Mouse (Mus musculus): ENCODE measurements around the gene Gm20547. TPM values are rescaled to one million over a fixed set of nuclear protein-coding genes. Genes with fewer than 3 reads are reported as not detected.

Gene Gm20547
- total RNA-seq, 2 experiments from 2014 or later, result not detected

DNA sequence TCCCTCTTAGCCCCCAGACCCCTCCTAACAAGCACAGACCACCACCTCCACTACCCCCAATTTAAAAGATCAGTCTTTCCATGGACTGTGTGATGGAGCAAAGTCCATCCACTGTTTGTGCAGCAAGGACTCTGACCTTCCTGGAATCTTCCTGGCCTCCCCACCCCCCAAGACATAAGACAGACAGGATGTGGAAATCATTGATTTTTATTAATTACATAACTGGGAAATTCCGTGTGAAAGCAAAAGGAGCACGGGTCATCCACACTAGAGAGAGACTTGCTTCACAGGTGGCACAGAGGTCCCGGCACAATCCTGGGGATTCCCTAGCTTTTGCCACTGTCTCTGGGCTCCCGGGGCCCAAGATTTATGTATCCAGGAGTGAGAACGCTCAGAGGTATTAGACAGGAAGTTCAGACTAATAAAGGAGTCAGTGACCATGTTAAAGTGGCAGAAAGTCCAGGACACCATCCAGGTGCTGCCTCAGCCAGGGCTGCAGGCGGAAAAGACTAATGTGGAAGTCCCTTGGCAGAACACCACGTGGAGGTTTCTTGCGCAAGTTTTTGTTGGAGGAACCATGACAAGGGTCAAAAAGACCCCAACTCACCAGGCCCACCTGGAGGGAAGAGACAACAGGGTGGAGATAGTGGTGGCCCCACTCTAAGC is 19.3 kb downstream of the Gm20547 start, which contains the start of gene Cfb:
Cfb (minus strand) TSS at position 103 of the 666 bp plus-strand sequence.
- intact Hi-C loops (cut with DNase I), result no loop called here
- no peak for DNase-seq (ENCODE audit: extremely low spot score in 1 of 2, low spot score in 2 of 2)

DNA sequence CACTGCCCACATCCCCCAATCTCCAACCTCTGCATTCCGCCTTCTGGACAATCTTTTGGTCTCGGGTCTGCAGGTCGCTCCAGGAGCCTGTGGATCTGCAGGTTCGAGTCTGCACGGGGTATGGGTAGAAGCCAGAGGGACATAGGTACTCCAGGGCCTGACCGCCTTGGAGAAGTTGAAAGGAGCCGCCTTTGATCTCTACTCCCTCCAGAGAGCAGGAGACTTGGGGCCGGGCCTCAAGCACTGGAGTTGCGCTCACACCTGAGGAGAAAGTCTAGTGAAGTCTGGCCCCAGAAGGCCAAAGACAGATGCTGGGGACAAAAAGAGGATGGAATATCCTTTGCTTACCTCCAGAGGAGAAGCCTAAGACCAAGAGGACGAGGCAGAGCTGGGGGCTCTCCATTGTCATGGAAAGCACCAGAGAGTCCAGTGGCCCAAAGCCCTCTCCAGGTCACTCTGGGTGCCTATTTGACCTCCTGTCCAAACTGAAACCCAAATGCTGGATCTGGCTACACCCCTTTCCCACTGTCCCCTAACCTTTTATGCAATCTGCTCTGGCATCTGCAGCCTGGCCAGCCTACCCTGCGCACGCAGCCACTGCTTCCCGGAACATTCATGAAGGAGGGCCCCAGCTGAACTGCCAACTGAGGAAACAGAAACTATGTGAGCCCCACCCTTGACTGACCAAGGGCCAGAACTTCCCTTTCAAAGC is 20.0 kb downstream of the Gm20547 start:
- intact Hi-C loops (cut with DNase I), result no loop called here

DNA sequence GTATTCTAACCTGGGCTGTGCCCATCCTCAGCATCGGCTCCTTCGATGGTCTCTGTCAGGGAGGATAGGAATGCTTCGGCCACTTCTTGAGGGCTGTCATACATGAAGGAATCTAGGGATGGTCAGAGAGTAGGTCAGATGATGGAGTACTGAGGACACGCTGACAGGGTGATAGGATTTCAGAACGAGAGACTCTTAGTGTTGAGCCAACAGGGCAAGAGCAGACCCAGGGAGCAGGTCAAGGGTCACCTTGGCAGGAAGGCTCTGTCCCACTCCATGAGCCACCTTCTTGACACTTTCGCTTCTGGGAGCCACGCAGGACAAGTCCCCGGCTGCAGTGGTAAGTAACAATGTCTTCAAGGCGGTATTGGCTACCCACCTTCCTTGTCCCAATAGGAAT is 21.3 kb downstream of the Gm20547 start:
- DNase-seq (ENCODE audit: extremely low spot score in 1 of 2, low spot score in 2 of 2), result no peak
- intact Hi-C loops (cut with DNase I), result no loop called here

More for the DNA sequence above, 20.0 kb downstream of the Gm20547 start:
- DNase-seq (ENCODE audit: extremely low spot score in 1 of 2, low spot score in 2 of 2), result no peak

DNA sequence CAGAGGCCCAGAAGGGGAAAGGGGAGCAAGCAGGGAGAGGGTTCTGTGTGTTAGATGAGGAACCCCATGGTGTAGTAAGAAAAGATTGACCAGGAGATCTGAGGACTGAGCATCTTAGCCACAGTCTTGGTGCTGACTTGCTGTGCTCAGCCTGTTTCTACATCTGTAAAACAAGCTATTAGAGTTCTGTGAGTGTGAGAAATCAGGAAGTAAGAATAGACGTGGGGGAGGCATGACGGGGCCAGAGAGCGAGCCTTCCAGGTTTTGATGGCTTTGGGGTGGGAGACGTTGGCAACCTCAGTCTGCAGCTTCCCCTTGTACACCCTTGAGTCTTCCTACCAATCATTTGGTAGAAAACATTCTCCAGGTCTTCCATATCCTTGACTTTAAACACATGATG is 23.2 kb downstream of the Gm20547 start:
- DNase-seq (ENCODE audit: extremely low spot score in 1 of 2, low spot score in 2 of 2), result no peak
- intact Hi-C loops (cut with DNase I), result loop anchor here (5.0 kb wide), 2 partner anchors 34 to 89 kb away; no protein-coding TSS in a partner anchor

DNA sequence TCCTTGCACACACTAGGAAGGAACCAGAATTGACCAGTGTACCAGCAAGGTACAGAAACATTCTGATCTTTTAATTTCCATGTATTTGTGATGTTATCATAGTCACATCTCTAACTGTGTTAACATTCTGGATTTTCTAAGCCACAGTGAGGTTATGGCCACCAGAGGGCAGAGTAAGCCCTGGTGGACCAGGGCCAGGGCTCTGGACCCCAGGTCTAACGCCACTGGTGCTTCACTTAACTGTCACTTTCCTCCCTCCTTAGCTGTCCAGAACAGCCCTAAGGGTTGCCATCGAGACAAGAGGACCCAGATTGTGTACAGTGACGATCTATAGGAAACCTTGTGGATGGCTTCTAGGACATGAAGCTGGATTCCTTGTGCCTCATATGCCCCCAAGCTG is 26.0 kb downstream of the Gm20547 start:
- DNase-seq (ENCODE audit: extremely low spot score in 1 of 2, low spot score in 2 of 2), result no peak
- intact Hi-C loops (cut with DNase I), result loop anchor here (5.0 kb wide), 2 partner anchors 36 to 91 kb away; no protein-coding TSS in a partner anchor

DNA sequence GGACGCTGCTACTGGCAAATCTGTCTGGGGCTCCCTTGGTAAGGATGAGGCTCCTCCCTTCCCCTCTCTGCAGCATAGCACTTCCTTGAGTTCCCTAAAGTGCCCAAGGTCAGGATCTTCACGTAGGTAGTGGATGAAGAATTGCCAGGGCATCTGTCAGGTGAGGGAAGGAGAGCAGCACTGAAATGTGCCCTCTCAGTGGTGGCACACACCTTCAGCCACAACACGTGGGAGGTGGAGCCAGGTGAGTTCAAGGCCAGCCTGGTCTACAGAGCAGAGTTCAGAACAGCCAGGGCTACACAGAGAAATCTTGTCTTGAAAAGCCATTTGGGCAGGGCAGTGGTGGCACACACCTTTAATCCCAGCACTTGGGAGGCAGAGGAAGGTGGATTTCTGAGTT is 27.1 kb downstream of the Gm20547 start:
- intact Hi-C loops (cut with DNase I), result loop anchor here (5.0 kb wide), 2 partner anchors 38 to 93 kb away; no protein-coding TSS in a partner anchor
- DNase-seq (ENCODE audit: extremely low spot score in 1 of 2, low spot score in 2 of 2), result no peak

DNA sequence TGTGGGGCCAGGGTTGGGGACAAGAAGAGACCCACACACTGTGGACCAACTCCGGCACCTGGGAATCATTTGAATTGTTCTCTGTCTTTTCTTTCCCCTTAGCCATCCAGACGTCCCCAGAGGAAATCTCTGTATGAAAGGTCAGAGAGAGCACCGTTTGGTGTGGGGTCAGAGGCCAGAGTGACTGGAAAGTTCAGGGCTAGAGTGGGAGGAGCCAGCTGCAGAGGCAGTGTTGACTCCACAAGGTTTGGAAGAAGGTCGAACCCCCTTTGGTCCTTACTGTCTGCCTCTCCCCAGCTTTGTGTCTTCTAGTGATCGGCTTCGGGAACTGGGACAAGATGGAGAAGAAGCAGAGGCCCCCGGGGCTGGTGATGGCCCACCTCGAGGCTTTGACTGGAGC is 28.3 kb downstream of the Gm20547 start:
- no peak for DNase-seq (ENCODE audit: extremely low spot score in 1 of 2, low spot score in 2 of 2)
- intact Hi-C loops (cut with DNase I), result no loop called here

DNA sequence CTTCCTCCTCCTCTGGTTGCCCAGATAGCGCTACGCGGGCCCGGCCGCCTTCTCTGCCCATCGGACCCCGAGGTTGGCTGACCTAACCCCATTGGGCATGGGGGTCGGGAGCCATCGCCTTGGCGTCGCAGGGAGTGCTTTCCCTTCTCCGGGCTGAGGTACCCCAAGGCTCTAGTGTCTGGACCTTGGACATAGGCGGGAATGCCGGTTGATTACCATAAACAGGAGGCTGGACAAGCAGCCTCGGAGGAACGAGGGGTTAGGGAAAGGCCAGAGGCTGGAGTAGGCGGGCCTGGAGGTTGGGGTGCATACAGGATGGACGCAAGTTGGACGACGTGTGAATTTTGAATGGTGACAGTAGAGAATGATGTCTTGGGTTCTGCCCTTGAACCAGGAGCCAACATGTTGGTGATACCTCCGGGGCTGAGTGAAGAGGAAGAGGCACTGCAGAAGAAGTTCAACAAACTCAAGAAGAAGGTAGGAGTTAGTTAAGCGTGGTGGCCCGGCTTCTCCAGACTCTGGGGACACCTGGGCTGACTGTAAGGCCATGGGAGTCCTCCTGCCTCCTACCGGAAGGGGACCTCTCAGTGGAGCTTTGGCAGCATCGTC is 31.2 kb downstream of the Gm20547 start:
- DNase-seq (ENCODE audit: extremely low spot score in 1 of 2, low spot score in 2 of 2), result no peak
- intact Hi-C loops (cut with DNase I), result no loop called here

DNA sequence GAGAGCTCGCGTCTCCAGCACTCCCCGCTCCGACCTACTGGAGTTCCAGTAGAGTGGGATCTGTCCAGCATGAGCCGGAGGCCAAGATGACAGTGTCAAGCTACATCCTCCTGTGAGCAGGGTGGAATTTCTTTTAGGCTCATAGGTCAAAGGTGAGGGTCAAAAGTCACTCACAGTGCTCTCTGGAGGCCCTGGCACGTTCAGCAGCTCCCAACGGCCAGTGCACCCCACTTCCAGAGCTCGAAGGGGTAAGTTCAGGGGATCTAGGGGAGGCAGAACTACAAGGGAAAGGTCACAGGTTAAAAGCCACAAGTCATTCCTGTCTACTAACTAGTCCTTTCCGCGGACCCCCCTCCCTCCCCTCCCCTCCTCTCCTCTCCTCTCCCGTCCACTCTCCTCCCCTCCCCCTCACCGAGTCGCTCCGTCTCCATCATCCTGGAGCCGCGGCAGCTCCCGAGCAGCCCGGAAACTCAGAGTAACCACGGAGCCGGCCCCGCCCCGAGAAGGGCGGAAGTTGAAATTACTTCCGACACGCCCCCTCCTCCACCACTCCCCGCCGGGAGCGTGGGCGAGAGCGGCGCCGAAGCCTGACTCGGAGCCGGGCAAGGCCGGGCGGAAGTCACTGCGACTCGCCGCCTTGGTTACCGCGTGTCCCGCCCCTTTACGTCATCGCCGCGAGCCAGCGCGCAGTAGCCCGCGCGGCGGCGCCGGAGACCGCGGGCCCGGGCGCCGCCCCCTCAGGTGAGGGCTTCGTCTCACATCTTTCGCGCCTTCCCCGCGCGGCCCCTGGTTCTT is 31.9 kb downstream of the Gm20547 start, which contains the start of the genes Skiv2l and Nelfe:
Skiv2l (minus strand) TSS at position 489 of the 795 bp plus-strand sequence.
Nelfe (plus strand) TSS at position 670 of the 795 bp plus-strand sequence.
- intact Hi-C loops (cut with DNase I), result no loop called here
- DNase-seq (ENCODE audit: extremely low spot score in 1 of 2, low spot score in 2 of 2), result peak; percentile 96 to 99

DNA sequence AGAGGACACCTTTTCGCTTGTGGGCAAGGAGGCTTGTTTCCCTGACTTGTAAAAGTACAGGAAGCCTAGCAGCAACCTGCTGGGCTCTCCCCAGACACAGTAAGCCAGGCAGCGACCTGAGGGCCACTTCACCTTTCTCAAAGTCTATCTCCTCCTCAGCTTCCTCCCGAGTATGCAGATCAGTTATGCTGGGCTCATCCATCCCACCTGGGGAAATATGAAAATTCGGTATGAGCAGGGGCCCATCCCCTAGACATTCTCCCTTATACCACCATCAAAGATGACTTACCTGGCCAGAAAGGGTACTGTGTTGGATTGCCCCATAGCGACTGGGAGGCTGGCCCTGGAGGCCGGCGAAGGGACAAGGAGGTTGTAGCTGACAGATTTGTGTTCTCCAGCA is 34.2 kb downstream of the Gm20547 start:
- peak in 1 of 2 experiments; percentile 11 for DNase-seq (ENCODE audit: extremely low spot score in 1 of 2, low spot score in 2 of 2)
- intact Hi-C loops (cut with DNase I), result no loop called here

DNA sequence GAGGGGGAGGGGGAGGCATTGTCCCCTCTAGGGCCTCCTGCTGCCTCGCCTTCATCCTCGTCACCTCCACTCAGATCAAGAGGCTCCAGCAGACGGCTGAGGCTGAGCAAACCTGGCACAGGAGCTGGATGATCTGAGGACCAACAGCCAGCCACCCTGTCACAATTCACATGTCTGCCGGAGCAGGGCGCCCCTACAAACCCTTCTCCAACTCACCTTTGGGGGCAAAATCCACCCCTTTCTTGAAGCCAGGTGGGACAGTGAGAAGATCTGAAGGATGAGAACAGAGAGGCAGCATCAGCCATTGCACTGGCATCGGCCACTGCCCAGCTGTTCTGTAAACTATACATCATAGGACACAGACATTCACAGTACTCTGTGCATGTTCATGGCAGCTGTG is 34.6 kb downstream of the Gm20547 start:
- DNase-seq (ENCODE audit: extremely low spot score in 1 of 2, low spot score in 2 of 2), result peak in 1 of 2 experiments; percentile 22
- intact Hi-C loops (cut with DNase I), result no loop called here

DNA sequence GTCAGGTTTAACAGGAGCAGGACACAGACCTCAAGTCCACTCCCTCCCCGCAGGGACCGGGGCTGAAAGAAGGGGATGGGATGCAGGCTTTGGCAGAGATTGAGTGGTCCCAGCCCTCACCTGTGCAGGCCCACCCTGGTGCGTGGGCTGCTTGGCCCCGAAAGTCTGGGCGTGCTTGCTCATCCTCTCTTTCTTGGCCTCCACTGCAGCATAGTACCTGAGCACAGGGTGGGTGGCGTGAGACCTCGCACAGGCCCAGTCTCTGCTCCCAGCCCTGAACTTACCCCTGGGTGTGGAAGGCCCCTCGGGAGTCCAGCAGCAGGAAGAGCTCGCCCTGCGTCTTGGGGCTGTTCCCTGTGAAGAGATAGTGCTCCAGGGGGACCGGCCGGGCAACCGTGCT is 37.0 kb downstream of the Gm20547 start:
- DNase-seq (ENCODE audit: extremely low spot score in 1 of 2, low spot score in 2 of 2), result peak in 1 of 2 experiments; percentile 20
- intact Hi-C loops (cut with DNase I), result no loop called here

DNA sequence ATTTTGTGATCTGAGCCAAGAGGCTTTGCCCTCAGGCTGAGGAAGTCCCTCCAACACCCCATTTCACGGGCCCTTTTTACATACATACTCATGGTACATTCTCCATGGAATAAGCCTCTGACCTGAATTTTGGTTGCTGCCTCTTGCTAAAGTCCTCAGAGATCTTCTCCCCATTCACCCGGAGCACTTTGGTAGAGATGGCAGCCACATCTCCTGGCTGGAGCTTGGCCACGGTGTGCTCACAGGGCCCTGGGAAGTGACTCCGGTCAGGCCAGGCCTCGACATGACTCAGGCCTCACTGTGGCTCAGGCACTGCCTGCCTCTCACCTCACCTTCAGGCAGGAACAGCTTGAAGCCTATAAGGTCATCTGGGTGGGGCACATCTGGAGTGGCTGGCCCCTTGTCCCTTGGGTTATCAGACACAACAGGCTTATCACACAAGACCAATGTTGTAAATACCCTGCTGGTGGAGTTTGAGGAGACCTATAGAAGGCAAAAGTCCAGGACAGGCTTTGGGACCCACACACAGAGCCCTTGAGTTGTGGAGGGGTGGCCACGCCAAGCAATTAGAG is 41.0 kb downstream of the Gm20547 start:
- DNase-seq (ENCODE audit: extremely low spot score in 1 of 2, low spot score in 2 of 2), result no peak
- intact Hi-C loops (cut with DNase I), result no loop called here

DNA sequence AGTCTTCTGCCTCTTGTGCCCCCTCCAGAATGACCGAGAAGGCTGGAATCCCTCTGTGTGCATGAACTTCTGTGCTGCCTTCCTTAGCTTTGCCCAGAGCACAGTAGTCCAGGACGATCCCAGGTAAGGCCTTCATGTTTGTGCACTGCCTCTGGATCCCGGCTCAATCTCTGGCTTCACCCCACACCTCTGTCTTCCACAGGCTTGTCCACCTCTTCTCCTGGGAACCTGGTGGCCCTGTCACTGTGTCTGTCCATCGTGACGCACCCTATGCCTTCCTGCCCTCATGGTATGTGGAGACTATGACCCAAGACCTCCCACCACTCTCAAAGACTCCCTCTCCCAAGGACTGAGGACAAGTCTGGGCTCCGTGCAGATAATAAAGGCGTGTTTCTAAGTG is 43.1 kb downstream of the Gm20547 start:
- intact Hi-C loops (cut with DNase I), result loop anchor here (5.0 kb wide), 1 partner anchor 186 kb away; no protein-coding TSS in a partner anchor
- DNase-seq (ENCODE audit: extremely low spot score in 1 of 2, low spot score in 2 of 2), result no peak

DNA sequence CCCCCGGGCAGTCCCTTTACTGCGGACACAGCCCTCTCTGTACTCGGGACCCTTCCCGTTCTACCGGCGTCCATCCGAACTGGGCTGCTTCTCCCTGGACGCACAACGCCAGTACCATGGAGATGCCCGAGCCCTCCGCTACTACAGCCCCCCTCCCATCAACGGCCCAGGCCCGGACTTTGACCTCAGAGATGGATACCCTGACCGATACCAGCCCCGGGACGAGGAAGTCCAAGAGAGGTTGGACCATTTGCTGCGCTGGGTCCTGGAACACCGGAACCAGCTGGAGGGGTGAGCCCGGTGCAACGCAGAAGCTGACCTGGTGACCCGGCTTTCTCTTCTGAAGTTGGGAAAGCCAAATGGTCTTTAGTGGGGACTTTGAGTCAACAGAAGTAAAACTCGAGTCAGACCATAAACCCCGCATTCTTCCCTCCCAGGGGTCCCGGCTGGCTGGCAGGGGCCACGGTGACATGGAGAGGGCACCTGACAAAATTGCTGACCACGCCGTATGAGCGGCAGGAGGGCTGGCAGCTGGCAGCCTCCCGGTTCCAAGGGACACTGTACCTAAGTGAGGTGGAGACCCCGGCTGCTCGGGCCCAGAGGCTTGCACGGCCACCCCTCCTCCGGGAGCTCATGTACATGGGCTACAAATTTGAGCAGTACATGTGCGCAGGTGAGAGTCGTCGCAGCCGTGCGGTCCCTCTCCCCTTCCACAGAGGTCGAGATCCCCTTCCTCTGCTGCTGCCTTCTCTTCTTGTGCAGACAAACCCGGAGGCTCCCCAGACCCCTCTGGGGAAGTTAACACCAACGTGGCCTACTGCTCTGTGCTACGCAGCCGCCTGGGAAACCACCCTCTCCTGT is 44.1 kb downstream of the Gm20547 start:
- intact Hi-C loops (cut with DNase I), result loop anchor here (5.0 kb wide), 1 partner anchor 185 kb away; no protein-coding TSS in a partner anchor
- DNase-seq (ENCODE audit: extremely low spot score in 1 of 2, low spot score in 2 of 2), result peak in 1 of 2 experiments; percentile 53

DNA sequence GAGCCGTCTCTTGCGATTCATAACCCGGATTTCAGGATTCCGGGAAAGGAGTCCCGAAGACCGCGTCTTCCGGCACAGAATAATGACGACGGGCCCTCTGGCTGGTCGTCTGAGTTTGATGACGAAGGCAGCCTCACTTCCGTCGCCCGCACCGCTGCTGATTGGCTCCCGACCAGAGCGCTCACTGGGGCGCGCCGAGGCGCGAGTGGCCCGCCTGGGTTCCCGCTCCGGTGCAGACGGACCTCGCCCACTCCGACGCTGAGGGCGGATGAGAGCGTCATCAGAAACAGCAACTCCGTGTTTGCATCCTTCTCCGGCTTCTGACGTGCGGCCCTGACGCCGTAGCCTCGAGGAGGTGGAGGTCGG is 45.0 kb downstream of the Gm20547 start, which contains the start of the genes Stk19 and Dxo:
Stk19 (minus strand) TSS at position 90 of the 366 bp plus-strand sequence.
Dxo (plus strand) TSS at position 164 of the 366 bp plus-strand sequence.
- DNase-seq (ENCODE audit: extremely low spot score in 1 of 2, low spot score in 2 of 2), result peak; percentile 97 to 98
- intact Hi-C loops (cut with DNase I), result loop anchor here (5.0 kb wide), 1 partner anchor 185 kb away; no protein-coding TSS in a partner anchor

DNA sequence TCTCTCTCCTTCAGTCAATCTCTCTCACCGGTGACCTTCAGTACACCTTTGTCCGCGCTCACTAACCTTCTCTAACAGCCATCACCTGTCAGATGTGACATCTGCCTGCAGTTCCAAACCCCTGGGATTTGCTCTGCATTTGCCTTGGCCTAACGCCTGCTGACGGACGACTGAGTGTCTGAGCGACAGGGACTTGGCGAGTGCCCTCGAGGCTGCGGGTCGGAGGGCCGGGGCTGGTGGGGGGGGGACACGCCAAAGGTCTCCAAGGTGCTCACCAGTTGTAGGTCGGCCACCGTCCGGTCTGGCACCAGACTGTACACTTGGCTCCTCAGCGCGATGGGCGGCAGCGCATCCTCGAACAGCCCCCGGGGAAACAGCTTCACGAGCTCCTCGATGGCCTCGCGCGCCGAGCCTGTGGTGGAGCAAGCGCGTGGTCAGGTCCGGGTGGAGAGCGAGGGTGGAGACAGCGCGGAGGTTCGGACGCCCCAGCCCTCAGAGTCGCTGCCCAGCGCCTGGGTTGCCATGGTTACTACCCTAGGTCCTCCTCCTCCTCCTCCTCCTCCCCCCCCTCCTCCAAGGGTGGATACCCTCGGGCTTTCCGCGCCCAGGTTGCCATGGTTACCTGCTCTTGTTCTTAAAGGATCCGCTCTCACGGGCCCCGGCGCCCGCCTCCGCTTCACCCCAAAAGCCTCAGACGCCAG is 45.5 kb downstream of the Gm20547 start:
- intact Hi-C loops (cut with DNase I), result loop anchor here (5.0 kb wide), 1 partner anchor 184 kb away; no protein-coding TSS in a partner anchor
- DNase-seq (ENCODE audit: extremely low spot score in 1 of 2, low spot score in 2 of 2), result no peak
